Mouse (Mus musculus): ENCODE measurements around the gene Dennd1c.

Dennd1c gene

DNA sequence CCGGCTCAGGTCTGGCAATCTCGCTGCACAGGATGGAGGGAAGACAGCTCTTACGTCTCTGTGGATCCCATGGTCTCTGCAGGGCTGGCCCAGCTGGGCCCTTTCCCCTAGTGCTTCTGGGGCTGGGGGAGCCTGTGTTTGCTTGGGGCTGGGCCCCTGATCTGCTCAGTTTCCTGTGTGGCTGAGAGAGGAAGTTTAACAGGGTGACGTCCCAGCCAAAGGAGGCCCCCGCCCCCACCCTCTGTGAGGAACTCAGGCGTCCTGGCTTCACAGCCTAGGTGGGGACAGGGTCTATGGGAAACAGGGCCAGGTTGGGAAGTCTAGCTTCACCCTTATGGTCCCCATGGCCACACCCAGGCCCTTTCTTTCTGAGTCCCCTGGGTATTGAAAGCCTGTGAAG is at the start of gene Dennd1c:
TSS of gene Dennd1c (minus strand) at position 179 of the 400 bp plus-strand sequence.
- in situ Hi-C loops (cut with MseI, MboI), result no loop called here

DNA sequence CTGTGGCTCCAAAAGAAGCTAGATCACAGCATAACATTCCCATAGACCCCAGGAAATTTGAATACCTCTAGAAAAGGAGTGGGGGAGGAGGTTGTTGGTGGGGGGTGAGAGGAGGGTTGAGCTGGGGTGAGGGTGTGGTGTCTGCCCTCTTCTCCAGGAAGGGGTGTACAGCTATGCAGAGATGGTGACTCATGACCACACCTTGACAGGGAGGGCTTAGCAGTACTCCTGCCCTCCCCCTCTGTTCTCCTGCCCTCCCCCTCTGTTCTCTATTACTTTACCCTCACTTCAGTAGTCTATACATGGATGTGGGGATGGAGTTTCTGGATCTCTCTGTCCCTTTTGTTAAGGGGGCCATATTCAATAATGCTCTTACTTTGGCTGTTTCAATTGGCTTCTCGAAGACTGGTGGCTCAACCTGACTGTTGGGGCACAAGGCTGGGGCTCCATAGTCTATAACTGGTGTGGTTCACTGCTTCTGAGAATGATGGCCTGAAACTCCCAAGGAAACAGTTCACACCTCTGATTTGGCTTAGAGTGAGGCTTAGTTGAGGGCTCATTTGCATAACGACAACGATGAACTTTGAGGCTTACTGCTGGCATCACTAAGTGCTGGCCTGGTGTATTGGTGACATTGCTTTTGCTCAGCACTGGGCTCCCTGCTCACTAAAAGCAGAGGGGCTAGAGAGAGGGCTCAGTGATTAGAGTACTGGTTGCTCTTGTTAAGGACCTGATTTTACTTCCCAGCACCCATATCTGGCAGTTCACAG is 47.7 kb upstream of the Dennd1c start:
- in situ Hi-C loops (cut with MseI, MboI), result no loop called here

DNA sequence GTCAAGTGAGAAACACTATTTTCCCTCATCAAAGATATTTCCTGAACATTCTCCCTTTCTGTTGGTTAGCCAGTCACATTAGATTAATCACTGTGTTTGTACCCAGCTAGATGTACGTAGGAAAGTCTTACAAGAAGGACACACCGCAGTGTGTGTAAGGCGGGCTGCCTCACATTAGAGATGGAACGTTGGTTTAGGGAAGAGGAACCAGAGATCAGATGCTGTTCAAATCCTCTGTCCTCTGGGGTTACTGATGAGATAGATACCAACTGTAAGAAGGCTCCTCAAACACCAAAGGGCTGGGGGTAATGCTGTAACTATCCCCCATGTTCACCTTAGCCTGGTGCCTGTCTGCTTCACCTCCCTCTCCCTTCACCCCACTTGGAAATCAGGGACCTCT is 46.5 kb upstream of the Dennd1c start:
- in situ Hi-C loops (cut with MseI, MboI), result no loop called here

- in situ Hi-C loops (cut with MseI, MboI), result no loop called here
Observed at GRCm38 (mm10) chr17:57123192-57124118, 45.1 kb upstream of the Dennd1c start.

DNA sequence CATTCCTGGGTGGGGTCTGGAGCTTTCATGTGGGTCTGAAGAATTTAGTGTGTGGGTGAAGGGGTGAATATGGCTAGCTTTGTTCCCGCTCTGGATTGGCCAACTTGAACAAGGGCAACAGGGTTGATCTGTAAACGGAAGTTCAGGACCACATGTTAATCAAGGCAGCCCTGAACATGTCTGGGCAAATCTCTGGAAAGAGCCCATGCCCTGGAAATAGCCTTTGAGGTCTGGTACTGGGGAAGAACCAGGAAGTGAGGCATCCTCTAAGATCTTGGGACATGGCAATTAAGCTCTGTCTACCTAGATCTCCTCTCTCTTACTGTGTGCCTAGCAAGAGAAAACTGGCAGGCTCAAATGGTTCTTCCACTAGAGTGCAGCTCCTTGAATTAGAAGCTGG is 43.5 kb upstream of the Dennd1c start:
- in situ Hi-C loops (cut with MseI, MboI), result no loop called here

DNA sequence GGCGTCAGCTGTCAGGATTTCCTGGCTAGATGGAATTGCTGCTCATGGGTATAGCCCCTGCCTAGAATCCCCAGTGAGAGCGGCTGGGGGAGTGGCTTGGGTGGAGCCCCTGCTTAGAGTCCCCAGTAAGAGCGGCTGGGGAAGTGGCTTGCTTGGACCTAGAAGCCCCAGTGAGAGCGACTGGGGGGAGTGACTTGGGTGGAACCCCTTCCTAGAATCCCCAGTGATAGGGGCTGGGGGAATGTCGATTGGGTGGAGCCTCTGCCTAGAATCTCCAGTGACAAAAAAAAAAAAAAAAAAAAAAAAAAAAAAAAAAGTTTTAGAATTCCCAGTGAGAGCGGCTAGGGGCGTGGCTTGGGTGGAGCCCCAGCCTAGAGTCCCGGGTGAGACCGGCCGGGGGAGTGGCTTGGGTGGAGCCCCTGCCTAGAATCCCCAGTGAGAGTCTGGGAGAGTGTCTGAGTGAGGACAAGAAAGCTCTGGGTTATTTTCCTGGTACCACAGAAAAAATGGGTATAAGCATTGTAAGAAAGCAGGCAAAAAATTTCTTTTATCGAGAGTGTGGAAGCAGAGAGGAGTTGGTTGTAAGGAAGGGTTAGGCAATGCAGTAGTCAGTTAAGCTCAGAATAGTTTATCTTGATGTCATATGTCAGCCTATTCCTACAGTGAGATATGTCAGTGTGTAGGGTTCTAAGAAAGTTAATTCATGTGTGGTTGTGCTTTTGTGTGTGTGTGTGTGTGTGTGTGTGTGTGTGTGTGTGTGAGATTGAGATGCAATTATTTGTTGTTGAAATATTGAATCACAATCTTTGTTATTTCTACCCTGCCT is 40.4 kb upstream of the Dennd1c start:
- in situ Hi-C loops (cut with MseI, MboI), result no loop called here

GRCm38 (mm10) chr17:57116801-57117200 is 38.5 kb upstream of the Dennd1c start:
- in situ Hi-C loops (cut with MseI, MboI), result no loop called here

- in situ Hi-C loops (cut with MseI, MboI), result no loop called here
Observed at GRCm38 (mm10) chr17:57112768-57113474, 34.6 kb upstream of the Dennd1c start.

GRCm38 (mm10) chr17:57110005-57110404 is 31.7 kb upstream of the Dennd1c start:
- in situ Hi-C loops (cut with MseI, MboI), result no loop called here

- in situ Hi-C loops (cut with MseI, MboI), result no loop called here
Observed at GRCm38 (mm10) chr17:57108666-57109171, 30.4 kb upstream of the Dennd1c start.

DNA sequence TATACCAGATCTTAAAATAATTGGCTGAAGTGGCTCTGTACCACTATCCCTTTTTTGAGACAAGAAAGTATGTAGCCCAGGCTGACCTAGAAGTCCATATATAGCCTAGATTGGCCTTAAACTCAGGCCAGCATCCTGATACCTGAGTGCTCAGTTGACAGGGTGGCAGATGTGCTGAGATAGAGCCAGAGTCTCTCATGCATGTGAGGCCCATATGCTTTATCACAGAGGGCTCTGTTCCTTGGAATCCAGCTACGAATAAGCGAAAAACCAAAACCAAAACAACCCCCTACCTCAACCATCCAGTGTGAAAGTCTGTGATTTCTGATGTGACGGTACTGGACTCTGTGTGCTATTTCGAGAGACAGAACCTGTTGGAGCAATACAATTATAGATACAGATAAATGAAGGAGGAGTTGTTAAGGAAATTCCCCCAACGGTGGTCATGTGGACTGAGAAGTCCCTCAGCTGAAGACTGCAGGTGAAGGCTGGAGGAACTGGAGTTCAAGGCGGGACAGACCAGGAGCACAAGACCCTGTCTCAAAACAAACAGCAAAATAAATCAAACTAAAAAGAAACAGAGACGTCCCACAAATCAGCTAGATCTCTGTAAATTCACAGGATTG is 29.8 kb upstream of the Dennd1c start:
- in situ Hi-C loops (cut with MseI, MboI), result no loop called here

GRCm38 (mm10) chr17:57107064-57107463 is 28.8 kb upstream of the Dennd1c start:
- in situ Hi-C loops (cut with MseI, MboI), result no loop called here

GRCm38 (mm10) chr17:57106035-57106368 is 27.7 kb upstream of the Dennd1c start:
- in situ Hi-C loops (cut with MseI, MboI), result no loop called here

DNA sequence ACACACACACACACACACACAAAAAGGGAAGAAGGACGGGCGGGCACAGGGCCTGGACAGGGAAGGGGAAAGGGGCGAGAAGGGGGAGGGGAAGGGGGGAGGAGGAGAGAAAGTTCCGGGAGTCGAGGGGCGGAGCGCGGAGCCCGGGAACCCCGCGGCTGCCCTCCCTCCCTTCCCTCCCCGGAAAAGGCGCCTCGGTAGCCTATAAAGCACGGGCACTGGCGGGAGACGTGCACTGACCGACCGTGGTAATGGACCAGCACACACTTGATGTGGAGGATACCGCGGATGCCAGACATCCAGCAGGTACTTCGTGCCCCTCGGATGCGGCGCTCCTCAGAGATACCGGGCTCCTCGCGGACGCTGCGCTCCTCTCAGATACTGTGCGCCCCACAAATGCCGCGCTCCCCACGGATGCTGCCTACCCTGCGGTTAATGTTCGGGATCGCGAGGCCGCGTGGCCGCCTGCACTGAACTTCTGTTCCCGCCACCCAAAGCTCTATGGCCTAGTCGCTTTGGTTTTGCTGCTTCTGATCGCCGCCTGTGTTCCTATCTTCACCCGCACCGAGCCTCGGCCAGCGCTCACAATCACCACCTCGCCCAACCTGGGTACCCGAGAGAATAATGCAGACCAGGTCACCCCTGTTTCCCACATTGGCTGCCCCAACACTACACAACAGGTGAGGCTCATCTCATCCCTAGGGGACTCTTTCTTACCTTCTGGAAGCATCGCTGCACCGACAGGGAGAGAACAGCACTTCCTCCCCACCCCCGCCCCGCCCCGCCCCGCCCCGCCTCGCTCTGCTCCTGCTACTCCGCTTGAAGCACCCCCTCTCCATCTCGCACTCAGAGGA is 27.1 kb upstream of the Dennd1c start, which contains the start of gene Tnfsf9:
TSS of gene Tnfsf9 (plus strand) at position 145 of the 854 bp plus-strand sequence.
- in situ Hi-C loops (cut with MseI, MboI), result no loop called here

GRCm38 (mm10) chr17:57104496-57104895 is 26.2 kb upstream of the Dennd1c start:
- in situ Hi-C loops (cut with MseI, MboI), result no loop called here

GRCm38 (mm10) chr17:57102276-57102675 is 24.0 kb upstream of the Dennd1c start:
- in situ Hi-C loops (cut with MseI, MboI), result no loop called here

GRCm38 (mm10) chr17:57099629-57100325 is 21.5 kb upstream of the Dennd1c start:
- in situ Hi-C loops (cut with MseI, MboI), result loop anchor here (10.0 kb wide), 1 partner anchor 65 kb away; no protein-coding TSS in a partner anchor

DNA sequence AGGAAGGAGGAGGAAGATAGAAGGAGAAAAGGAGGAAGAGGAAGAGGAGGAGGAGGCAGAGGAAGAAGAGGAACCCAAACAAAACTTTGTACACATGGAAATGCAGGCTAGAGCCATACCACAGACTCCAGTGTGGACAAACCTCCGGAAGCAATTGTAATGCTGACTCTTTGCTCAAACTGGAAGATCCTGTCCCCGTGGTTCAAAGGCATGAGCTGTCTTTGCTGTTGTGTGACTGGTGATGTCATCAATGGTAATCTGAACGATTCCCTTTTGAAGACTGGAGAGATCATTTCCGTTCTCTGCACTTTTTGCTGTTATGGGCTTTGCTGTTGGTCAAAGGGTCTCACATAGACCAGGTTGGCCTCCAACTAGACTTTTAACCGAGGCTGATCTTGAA is 20.0 kb upstream of the Dennd1c start:
- in situ Hi-C loops (cut with MseI, MboI), result loop anchor here (10.0 kb wide), 1 partner anchor 66 kb away; no protein-coding TSS in a partner anchor

- in situ Hi-C loops (cut with MseI, MboI), result loop anchor here (10.0 kb wide), 1 partner anchor 68 kb away; no protein-coding TSS in a partner anchor
Observed at GRCm38 (mm10) chr17:57096623-57096920, 18.3 kb upstream of the Dennd1c start.
